10 mouse cellular contexts compared by ENCODE assay signal in genomic region chr11:118793639-118794021, GRCm38 (mm10).
DNase-seq lines count a peak whose midpoint lies in the region; ATAC-seq lines count a peak whose summit lies in the region.
"Had no signal": no experiment of that assay in that cellular context is flagged by ENCODE, and none has a peak within 500 bp of the region (broad histone marks: within the 10 kb centered on the region; RNA-seq: fewer than 3 reads in every experiment).

No protein-coding gene starts in this region.

- intact Hi-C loops in gastrocnemius, postnatal 36 days (cut with DNase I): no loop called here

- H3K27ac ChIP-seq in embryonic facial prominence, embryonic 14.5 days (replicated peaks; ENCODE audit: low read depth, low read length): no peak overlapping the region
- peak overlapping the region; percentile 93 for H3K27ac ChIP-seq in midbrain, embryonic 12.5 days (replicated peaks)
- H3K27ac ChIP-seq in kidney, embryonic 15.5 days: no peak overlapping the region
- H3K27ac ChIP-seq: macrophage had no signal

- H3K4me2 ChIP-seq in embryonic facial prominence, embryonic 14.5 days (ENCODE audit: low read depth, low read length): no peak overlapping the region
- no peak overlapping the region for H3K4me2 ChIP-seq in midbrain, embryonic 12.5 days (replicated peaks)
- no peak overlapping the region for H3K4me2 ChIP-seq in kidney, embryonic 15.5 days

- no peaks in the 10 kb centered on the region for H3K9me3 ChIP-seq in embryonic facial prominence, embryonic 14.5 days (ENCODE audit: control insufficient read depth, low read length)
- H3K9me3 ChIP-seq in midbrain, embryonic 12.5 days: no peaks in the 10 kb centered on the region
- no peaks in the 10 kb centered on the region for H3K9me3 ChIP-seq in kidney, embryonic 15.5 days (replicated peaks)

- H3K36me3 ChIP-seq in embryonic facial prominence, embryonic 14.5 days (ENCODE audit: control insufficient read depth, insufficient read depth, low read length): no peaks in the 10 kb centered on the region
- H3K36me3 ChIP-seq in midbrain, embryonic 12.5 days: no peaks in the 10 kb centered on the region
- no peaks in the 10 kb centered on the region for H3K36me3 ChIP-seq in kidney, embryonic 15.5 days

- no peak overlapping the region for H3K4me3 ChIP-seq in embryonic facial prominence, embryonic 14.5 days (ENCODE audit: low read depth, low read length)
- no peak overlapping the region for H3K4me3 ChIP-seq in midbrain, embryonic 12.5 days
- no peak overlapping the region for H3K4me3 ChIP-seq in kidney, embryonic 15.5 days (replicated peaks)

- peaks cover 9% of the 10 kb centered on the region; the same call in 1 of the 2 replicates for H3K4me1 ChIP-seq in embryonic facial prominence, embryonic 14.5 days (ENCODE audit: control insufficient read depth, insufficient read depth, low read length)
- H3K4me1 ChIP-seq in midbrain, embryonic 12.5 days: peaks cover 53% of the 10 kb centered on the region
- H3K4me1 ChIP-seq in kidney, embryonic 15.5 days: no peaks in the 10 kb centered on the region

- peak; percentile 95 for DNase-seq in brain, adult 2 months (ENCODE audit: low read depth, low spot score)
- DNase-seq in embryonic facial prominence, embryonic 14.5 days (ENCODE audit: low spot score): peak; percentile 21
- peak; percentile 83 for DNase-seq in layer of hippocampus, adult 11-12 months (ENCODE audit: low spot score)
- no peak for DNase-seq in gastrocnemius, postnatal 36 days
- DNase-seq in lung, adult 18-20 months: no peak
- no peak for DNase-seq in adrenal gland, adult 8-10 months
- DNase-seq: heart, postnatal 14 days had no signal

- no peaks in the 10 kb centered on the region for H3K27me3 ChIP-seq in embryonic facial prominence, embryonic 14.5 days (replicated peaks; ENCODE audit: control insufficient read depth, insufficient read depth, low read length)
- no peaks in the 10 kb centered on the region for H3K27me3 ChIP-seq in midbrain, embryonic 12.5 days
- no peaks in the 10 kb centered on the region for H3K27me3 ChIP-seq in kidney, embryonic 15.5 days

- ATAC-seq in embryonic facial prominence, embryonic 14.5 days (ENCODE audit: low read depth): no peak
- ATAC-seq in midbrain, embryonic 12.5 days (ENCODE audit: low FRiP score, low read depth): peak; percentile 79
- no peak for ATAC-seq in kidney, embryonic 15.5 days (replicated peaks; ENCODE audit: low FRiP score)

- no peak overlapping the region for H3K9ac ChIP-seq in embryonic facial prominence, embryonic 14.5 days (ENCODE audit: low read depth, low read length)
- no peak overlapping the region for H3K9ac ChIP-seq in midbrain, embryonic 12.5 days (replicated peaks)
- H3K9ac ChIP-seq in kidney, embryonic 15.5 days: no peak overlapping the region

- 49% methylated on average over 16 of the region's 16 CpGs for WGBS in embryonic facial prominence, embryonic 14.5 days
- 49% methylated on average over 16 of the region's 16 CpGs for WGBS in midbrain, embryonic 12.5 days
- WGBS in kidney, embryonic 15.5 days: 72% methylated on average over 16 of the region's 16 CpGs

Comparison
In these comparisons a context has a peak if more than half of its experiments do, and no peak if none do; other contexts are left out.
1. DNase-seq: peak in brain, adult 2 months (single experiment), embryonic facial prominence, embryonic 14.5 days (single experiment) and layer of hippocampus, adult 11-12 months (single experiment); none in gastrocnemius, postnatal 36 days (0 of 2), lung, adult 18-20 months (0 of 2) and adrenal gland, adult 8-10 months (single experiment).